Mouse (Mus musculus): ENCODE measurements at regions not wholly inside any gene's neighbourhood (a gene's known extent, or its start where the extent isn't known, plus 50 kb on each side); places are given as distances from the start of the nearest gene placed in this dataset.

- TF ChIP-seq EP300 (IDR thresholded peaks at IDR 0.05): no peak
- no peak for TF ChIP-seq CTCF (IDR thresholded peaks at IDR 0.05)
Observed at GRCm38 (mm10) chr2:179293114-179293513, 149.1 kb upstream of the Cdh4 start.
